Mouse (Mus musculus): ENCODE data around the gene Cep57.
"Not testable (repeated sequence)": the region's sequence is repeated elsewhere in the genome, so short reads cannot be mapped to it uniquely, and the experiment has no call there.

Cep57 gene

DNA sequence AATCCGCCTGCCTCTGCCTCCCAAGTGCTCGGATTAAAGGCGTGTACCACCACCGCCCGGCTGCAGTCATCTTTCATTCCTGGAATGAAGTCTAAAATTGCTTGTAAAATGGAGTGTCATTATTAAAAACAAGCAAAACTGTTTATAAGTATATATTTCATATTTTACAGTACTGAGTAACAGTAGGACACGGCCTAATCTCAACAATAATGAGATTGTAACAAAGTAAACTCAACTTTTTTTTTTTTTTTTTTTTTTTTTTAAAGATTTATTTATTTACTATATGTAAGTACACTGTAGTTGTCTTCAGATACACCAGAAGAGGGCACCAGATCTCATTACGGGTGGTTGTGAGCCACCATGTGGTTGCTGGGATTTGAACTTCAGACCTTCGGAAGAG is 36.0 kb downstream of the Cep57 start:
- DNase-seq = not testable (repeated sequence)

DNA sequence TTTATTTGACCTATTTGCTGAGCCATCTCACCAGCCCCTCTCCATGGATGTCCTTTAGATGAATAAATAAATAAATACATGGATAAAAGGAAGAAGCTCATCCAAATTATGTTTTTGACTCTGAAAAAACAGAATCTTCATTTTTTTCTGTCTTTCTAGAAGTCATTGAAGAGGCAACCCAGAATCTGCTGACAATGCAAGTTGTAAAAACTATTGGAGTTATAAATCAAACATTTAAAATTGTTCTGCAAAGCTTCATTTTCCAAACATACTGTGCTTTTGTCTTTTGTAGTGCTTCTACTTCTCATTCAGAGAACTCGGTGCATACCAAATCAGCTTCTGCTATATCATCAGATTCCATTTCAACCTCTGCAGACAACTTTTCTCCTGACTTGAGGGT is 44.9 kb downstream of the Cep57 start:
- DNase-seq = no peak

- no peak for DNase-seq
Observed at GRCm38 (mm10) chr9:13774732-13775131, 52.2 kb downstream of the Cep57 start.

DNA sequence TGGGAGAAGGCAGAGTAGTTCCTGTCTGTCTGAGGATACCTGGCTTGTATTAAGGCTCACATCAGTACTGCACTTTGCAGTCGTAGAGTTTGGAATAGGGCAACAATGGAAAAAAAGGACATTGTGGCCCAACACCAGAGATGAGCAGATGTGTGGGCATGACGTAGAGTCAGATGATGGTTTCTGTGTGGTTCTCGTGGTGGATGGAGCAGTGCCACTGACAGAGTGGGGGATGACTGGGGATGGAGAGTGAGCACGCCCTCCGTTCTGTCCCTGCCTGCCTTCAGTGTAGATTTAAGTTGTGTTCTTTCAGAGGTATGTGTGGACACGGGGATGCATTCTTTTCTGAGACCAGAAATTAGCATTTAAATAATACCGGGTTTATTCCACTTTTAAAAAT is 60.3 kb downstream of the Cep57 start:
- DNase-seq = no peak

- DNase-seq = no peak
Observed at GRCm38 (mm10) chr9:13765624-13766023, 61.3 kb downstream of the Cep57 start.

GRCm38 (mm10) chr9:13760430-13760829 is 66.5 kb downstream of the Cep57 start:
- DNase-seq = no peak

All from retina, postnatal 1 day (tissue).